Mouse (Mus musculus) E14TG2a.4 (cell line): ENCODE results near the gene Pxylp1.

Experiments
- CTCF ChIP-seq: conservative IDR thresholded peaks from 2 replicates; pipeline ENCODE4 v1.5.1; 2014; ENCODE audit warnings: low read length
- NANOG ChIP-seq: IDR thresholded peaks from 2 replicates; pipeline ENCODE4 v1.6.1; 2014; ENCODE audit warnings: borderline replicate concordance, low read length, mixed read lengths

DNA sequence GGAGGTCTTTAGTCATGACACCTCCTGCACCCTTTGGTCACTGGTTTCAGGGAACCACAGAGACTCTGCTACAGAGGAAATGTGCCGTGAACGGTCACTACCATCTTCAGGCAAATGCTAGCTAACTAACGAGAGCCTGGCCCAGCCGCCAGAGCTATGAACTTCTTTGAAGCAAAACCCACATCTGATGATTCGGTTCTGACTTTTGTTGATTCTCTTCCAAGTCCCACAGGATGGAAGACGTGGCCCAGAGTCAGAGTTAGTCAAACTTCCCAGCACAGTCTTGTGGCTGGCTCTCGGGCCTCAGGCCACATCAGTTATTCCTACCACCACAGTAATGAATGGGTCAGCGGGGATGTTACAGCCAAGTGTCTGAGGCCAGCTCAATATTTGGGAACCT, 46.1 kb downstream of the Pxylp1 start:
- TF ChIP-seq CTCF = no peak
- TF ChIP-seq NANOG = no peak
